Mouse (Mus musculus): ENCODE results near the gene Tmem145. TPM values are rescaled to one million over a fixed set of nuclear protein-coding genes. Genes with fewer than 3 reads are reported as not detected.

Gene Tmem145
- polyA plus RNA-seq, 1 experiment from 2014 or later, result 11.9 TPM

DNA sequence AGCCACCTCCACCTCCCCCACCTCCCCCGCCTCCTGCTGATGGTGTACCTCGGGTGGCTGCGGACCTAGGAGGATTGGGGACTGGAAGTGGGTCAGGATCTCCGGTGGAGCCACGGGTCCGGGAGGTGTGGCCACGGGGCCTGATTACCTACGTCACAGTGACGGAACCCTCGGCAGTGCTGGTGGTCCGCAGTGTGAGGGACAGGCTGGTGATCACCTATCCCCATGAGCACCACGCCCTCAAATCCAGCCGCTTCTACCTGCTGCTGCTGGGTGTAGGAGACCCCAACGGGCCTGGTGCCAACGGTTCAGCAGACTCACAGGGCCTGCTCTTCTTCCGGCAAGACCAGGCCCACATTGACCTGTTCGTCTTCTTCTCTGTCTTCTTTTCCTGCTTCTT lies 57.7 kb downstream of the Tmem145 start:
- no peak for ATAC-seq (ENCODE audit: low FRiP score)
- H3K9ac ChIP-seq, result no peak overlapping the region
- H3K4me2 ChIP-seq, result no peak overlapping the region
- no peak overlapping the region for H3K27ac ChIP-seq
- 93% methylated on average over 17 of the region's 17 CpGs for WGBS
- H3K4me3 ChIP-seq (replicated peaks), result no peak overlapping the region
- H3K9me3 ChIP-seq, result no peaks in the 10 kb centered on the region
- H3K27me3 ChIP-seq, result peaks cover 32% of the 10 kb centered on the region
- peaks cover 33% of the 10 kb centered on the region for H3K4me1 ChIP-seq
- H3K36me3 ChIP-seq (replicated peaks), result peaks cover 59% of the 10 kb centered on the region

Other genes starting within 250 kb of the Tmem145 start
- gene Grik5, start 233.8 kb upstream of the Tmem145 start, polyA plus RNA-seq (2016; fragmentation: Nextera tagmentation; extraction: Ambion mirVana), result 14.3 and 18.1 TPM in 2 replicates
- gene Zfp574, start 233.5 kb upstream of the Tmem145 start, polyA plus RNA-seq (2016; fragmentation: Nextera tagmentation; extraction: Ambion mirVana), result 39.7 and 41.2 TPM in 2 replicates
- gene Pou2f2, start 126.4 kb upstream of the Tmem145 start, polyA plus RNA-seq (2016; fragmentation: Nextera tagmentation; extraction: Ambion mirVana), result 22.3 and 28.6 TPM in 2 replicates
- 11.2 and 12.3 TPM in 2 replicates for gene Dedd2, start 85.5 kb upstream of the Tmem145 start, polyA plus RNA-seq (2016; fragmentation: Nextera tagmentation; extraction: Ambion mirVana)
- gene Zfp526, start 84.7 kb upstream of the Tmem145 start, polyA plus RNA-seq (2016; fragmentation: Nextera tagmentation; extraction: Ambion mirVana), result 2.7 TPM in 2 replicates
- gene Gsk3a, start 68.3 kb upstream of the Tmem145 start, polyA plus RNA-seq (2016; fragmentation: Nextera tagmentation; extraction: Ambion mirVana), result 15.9 and 17.5 TPM in 2 replicates
- gene Erf, start 55.3 kb upstream of the Tmem145 start, polyA plus RNA-seq (2016; fragmentation: Nextera tagmentation; extraction: Ambion mirVana), result 10.3 and 13.0 TPM in 2 replicates
- 40.8 and 46.9 TPM in 2 replicates for gene Cic, start 38.4 kb upstream of the Tmem145 start, polyA plus RNA-seq (2016; fragmentation: Nextera tagmentation; extraction: Ambion mirVana)
- 378 and 384 TPM in 2 replicates for gene Pafah1b3, start 8.1 kb upstream of the Tmem145 start, polyA plus RNA-seq (2016; fragmentation: Nextera tagmentation; extraction: Ambion mirVana)
- gene Prr19, start 4.7 kb upstream of the Tmem145 start, polyA plus RNA-seq (2016; fragmentation: Nextera tagmentation; extraction: Ambion mirVana), result 1.3 and 1.7 TPM in 2 replicates
- gene Megf8, start 11.1 kb downstream of the Tmem145 start, polyA plus RNA-seq (2016; fragmentation: Nextera tagmentation; extraction: Ambion mirVana), result 18.5 and 18.8 TPM in 2 replicates
- not detected in 2 replicates for gene Cnfn, start 63.6 kb downstream of the Tmem145 start, polyA plus RNA-seq (2016; fragmentation: Nextera tagmentation; extraction: Ambion mirVana)
- gene Lipe, start 92.6 kb downstream of the Tmem145 start, polyA plus RNA-seq (2016; fragmentation: Nextera tagmentation; extraction: Ambion mirVana), result 7.6 and 8.8 TPM in 2 replicates
- 0.27 and 0.52 TPM in 2 replicates for gene Cxcl17, start 106.8 kb downstream of the Tmem145 start, polyA plus RNA-seq (2016; fragmentation: Nextera tagmentation; extraction: Ambion mirVana)
- 0.23 and 0.51 TPM in 2 replicates for gene Ceacam1, start 171.5 kb downstream of the Tmem145 start, polyA plus RNA-seq (2016; fragmentation: Nextera tagmentation; extraction: Ambion mirVana)
- not detected in 2 replicates for gene Ceacam2, start 233.8 kb downstream of the Tmem145 start, polyA plus RNA-seq (2016; fragmentation: Nextera tagmentation; extraction: Ambion mirVana)

All from forebrain, embryonic 12.5 days (tissue).